Mouse (Mus musculus) natural killer cell, adult 2 months (primary cell): ENCODE data around the gene Pnma5.

Source experiments
- DNase-seq, 2 experiments: peaks; one replicate each; pipeline ENCODE4 v3.0.0; 2022; ENCODE audit warnings: low spot score in 2 of 2

Pnma5 gene

DNA sequence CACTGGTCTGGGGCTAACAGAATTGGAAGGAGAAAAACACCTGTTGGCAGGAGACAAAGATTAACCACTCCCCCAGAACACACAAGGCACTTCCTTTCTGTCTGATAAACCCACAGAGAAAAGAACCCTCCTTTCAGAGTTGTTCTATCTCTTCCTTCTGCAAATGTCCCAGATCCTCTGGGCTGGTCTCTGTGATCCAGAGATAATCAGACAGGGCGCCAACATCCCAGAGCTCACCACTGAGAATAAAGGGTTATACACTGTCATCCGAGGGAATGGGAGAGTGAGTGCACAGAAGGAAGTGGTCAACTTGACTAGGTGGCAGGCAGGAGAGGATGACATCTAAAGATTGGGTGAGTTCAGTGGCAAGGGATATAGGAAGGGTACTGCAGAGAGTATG, 51.3 kb downstream of the Pnma5 start:
- no peak for DNase-seq
